Mouse (Mus musculus) lung, embryonic 16.5 days (tissue): ENCODE results near the gene Ranbp9. TPM values are rescaled to one million over a fixed set of nuclear protein-coding genes. Genes with fewer than 3 reads are reported as not detected.

ENCODE experiments used
- ATAC-seq: fragments of 200-750 bp; cut with Nextera tagmentation; 2 replicates; pipeline ENCODE4 v1.8.0; 2017; ENCODE audit warnings: low read depth, mild to moderate bottlenecking, moderate library complexity
- H3K27ac ChIP-seq: fragments of 300-500 bp; sonication (generic); 2 replicates; pipeline ENCODE4 v1.5.1; 2014; ENCODE audit warnings: mild to moderate bottlenecking, control low read depth, low read length
- H3K27me3 ChIP-seq: fragments of 300-500 bp; sonication (generic); 2 replicates; pipeline ENCODE4 v1.6.1; 2014; ENCODE audit warnings: low read depth, low read length, mixed read lengths; ENCODE audit not compliant: control insufficient read depth, insufficient read depth
- H3K36me3 ChIP-seq: fragments of 300-500 bp; sonication (generic); 2 replicates; pipeline ENCODE4 v1.6.1; 2014; ENCODE audit warnings: low read length; ENCODE audit not compliant: control insufficient read depth, insufficient read depth
- H3K4me1 ChIP-seq: fragments of 300-500 bp; sonication (generic); replicated peaks from 2 replicates; pipeline ENCODE4 v1.6.1; 2014; ENCODE audit warnings: low read length, mixed read lengths; ENCODE audit not compliant: control insufficient read depth, insufficient read depth
- H3K4me2 ChIP-seq: fragments of 300-500 bp; sonication (generic); 2 replicates; pipeline ENCODE4 v1.6.1; 2014; ENCODE audit warnings: low read depth, low read length, control low read depth
- H3K4me3 ChIP-seq: fragments of 300-500 bp; sonication (generic); 2 replicates; pipeline ENCODE4 v1.5.1; 2014; ENCODE audit warnings: mild to moderate bottlenecking, low read length, control low read depth
- H3K9ac ChIP-seq: fragments of 300-500 bp; sonication (generic); 2 replicates; pipeline ENCODE4 v1.6.1; 2014; ENCODE audit warnings: low read length, control low read depth
- H3K9me3 ChIP-seq: fragments of 300-500 bp; sonication (generic); 2 replicates; pipeline ENCODE4 v1.6.1; 2016; ENCODE audit warnings: low read length; ENCODE audit not compliant: control insufficient read depth
- WGBS: fragments of 180-500 bp; shearing (Covaris S2); extraction: QIAGEN DNeasy Blood & Tissue Kit; methylation state at CpG from one replicate; pipeline ENCODE4 v1.1.7; 2014; 5-methylcytosine and 5-hydroxymethylcytosine counted together
- polyA plus RNA-seq: library from polyadenylated mRNA; unstranded; fragments of >200 nt; fragmentation: Nextera tagmentation; extraction: Ambion mirVana; gene quantifications from 2 replicates; pipeline ENCODE4 v1.2.1, GENCODE M21; 2015

Ranbp9 gene
- polyA plus RNA-seq, 1 experiment from 2014 or later, result 8.8 TPM

GRCm38 (mm10) chr13:43365825-43366184 lies 115.3 kb downstream of the Ranbp9 start:
- H3K27ac ChIP-seq, result peak overlapping the region; percentile 32
- peak overlapping the region; percentile 78 for H3K9ac ChIP-seq
- H3K36me3 ChIP-seq, result peaks cover 2% of the 10 kb centered on the region; the same call in 1 of the 2 replicates
- no peaks in the 10 kb centered on the region for H3K9me3 ChIP-seq
- no peaks in the 10 kb centered on the region for H3K27me3 ChIP-seq
- peak overlapping the region; percentile 88 for H3K4me2 ChIP-seq
- 5% methylated on average over 11 of the region's 11 CpGs for WGBS
- peak; percentile 43 for ATAC-seq
- H3K4me1 ChIP-seq, result no peaks in the 10 kb centered on the region; the same call in 1 of the 2 replicates
- peak overlapping the region; percentile 68 for H3K4me3 ChIP-seq

GRCm38 (mm10) chr13:43364985-43365824 lies 115.9 kb downstream of the Ranbp9 start, which contains the start of gene Sirt5:
Gene Sirt5, plus strand, starts transcription at chr13:43365496.
- Histone ChIP-seq H3K27me3 (no peaks in the 10 kb centered on the region), H3K4me1 (no peaks in the 10 kb centered on the region; the same call in 1 of the 2 replicates), H3K27ac (peak within 1 kb of the TSS; percentile 32), H3K9ac (peak within 1 kb of the TSS; percentile 78), H3K4me3 (peak within 1 kb of the TSS; percentile 68), H3K36me3 (no peaks in the 10 kb centered on the region), H3K9me3 (no peaks in the 10 kb centered on the region), H3K4me2 (peak within 1 kb of the TSS; percentile 88)
- ATAC-seq, result peak; percentile 91
- 14% methylated on average over 41 of the region's 42 CpGs for WGBS

- WGBS, result 47% methylated on average over 9 of the region's 9 CpGs
- Histone ChIP-seq H3K27me3 (no peaks in the 10 kb centered on the region), H3K4me1 (no peaks in the 10 kb centered on the region; the same call in 1 of the 2 replicates), H3K9me3 (no peaks in the 10 kb centered on the region), H3K27ac (peak overlapping the region; percentile 62), H3K36me3 (no peaks in the 10 kb centered on the region), H3K4me3 (no peak overlapping the region), H3K9ac (no peak overlapping the region), H3K4me2 (peak overlapping the region; percentile 7; the same call in 1 of the 2 replicates)
- peak; percentile 56; the same call in 1 of the 2 replicates for ATAC-seq
Observed at GRCm38 (mm10) chr13:43362353-43362752, 118.7 kb downstream of the Ranbp9 start.

GRCm38 (mm10) chr13:43360534-43360933 lies 120.5 kb downstream of the Ranbp9 start:
- H3K9ac ChIP-seq, result no peak overlapping the region
- ATAC-seq, result no peak
- 63% methylated on average over 6 of the region's 6 CpGs for WGBS

GRCm38 (mm10) chr13:43356346-43357125 lies 124.5 kb downstream of the Ranbp9 start:
- Histone ChIP-seq H3K9ac (no peak overlapping the region), H3K27ac (no peak overlapping the region), H3K4me2 (no peak overlapping the region), H3K27me3 (no peaks in the 10 kb centered on the region), H3K9me3 (no peaks in the 10 kb centered on the region), H3K4me3 (no peak overlapping the region), H3K4me1 (0 out of 2 replicates have a peak, but pooled peaks cover 2% of the 10 kb centered on the region), H3K36me3 (no peaks in the 10 kb centered on the region)
- 81% methylated on average over 14 of the region's 14 CpGs for WGBS
- no peak for ATAC-seq

More at GRCm38 (mm10) chr13:43360534-43360933, 120.5 kb downstream of the Ranbp9 start:
- no peak overlapping the region for H3K4me3 ChIP-seq
- no peaks in the 10 kb centered on the region for H3K27me3 ChIP-seq
- H3K36me3 ChIP-seq, result no peaks in the 10 kb centered on the region
- no peaks in the 10 kb centered on the region; the same call in 1 of the 2 replicates for H3K4me1 ChIP-seq
- H3K4me2 ChIP-seq, result no peak overlapping the region
- no peak overlapping the region for H3K27ac ChIP-seq
- H3K9me3 ChIP-seq, result no peaks in the 10 kb centered on the region

- Histone ChIP-seq H3K9ac (no peak overlapping the region), H3K27me3 (no peaks in the 10 kb centered on the region)
- peak; percentile 23; the same call in 1 of the 2 replicates for ATAC-seq
Observed at GRCm38 (mm10) chr13:43354362-43354761, 126.7 kb downstream of the Ranbp9 start.

GRCm38 (mm10) chr13:43353356-43353755 lies 127.7 kb downstream of the Ranbp9 start:
- no peaks in the 10 kb centered on the region for H3K27me3 ChIP-seq
- 37% methylated on average over 4 of the region's 4 CpGs for WGBS
- H3K4me1 ChIP-seq, result 0 out of 2 replicates have a peak, but pooled peaks cover 4% of the 10 kb centered on the region
- no peak overlapping the region for H3K4me2 ChIP-seq
- H3K9me3 ChIP-seq, result no peaks in the 10 kb centered on the region
- H3K36me3 ChIP-seq, result no peaks in the 10 kb centered on the region
- no peak overlapping the region for H3K4me3 ChIP-seq
- no peak for ATAC-seq
- H3K9ac ChIP-seq, result no peak overlapping the region
- no peak overlapping the region for H3K27ac ChIP-seq

More at GRCm38 (mm10) chr13:43354362-43354761, 126.7 kb downstream of the Ranbp9 start:
- Histone ChIP-seq H3K4me1 (0 out of 2 replicates have a peak, but pooled peaks cover 4% of the 10 kb centered on the region), H3K36me3 (no peaks in the 10 kb centered on the region), H3K4me3 (no peak overlapping the region), H3K27ac (no peak overlapping the region), H3K4me2 (no peak overlapping the region), H3K9me3 (no peaks in the 10 kb centered on the region)
- 50% methylated on average over 12 of the region's 12 CpGs for WGBS
